Mouse (Mus musculus): ENCODE results near the gene Clic1. TPM values are rescaled to one million over a fixed set of nuclear protein-coding genes. Genes with fewer than 3 reads are reported as not detected.
A peak's percentile ranks its signal among the peaks of the same experiment; 100 is the strongest.
"Not testable (repeated sequence)": the region's sequence is repeated elsewhere in the genome, so short reads cannot be mapped to it uniquely, and the experiment has no call there.

Gene Clic1
- total RNA-seq, 4 experiments from 2014 or later = 21.6 to 33.8 (median 30.0) TPM

GRCm38 (mm10) chr17:35021163-35021808 lies 28.5 kb upstream of the Clic1 start:
- peak; percentile 91 for DNase-seq (ENCODE audit: low spot score)

GRCm38 (mm10) chr17:35021842-35022477 lies 27.8 kb upstream of the Clic1 start:
- peak; percentile 59 for DNase-seq (ENCODE audit: low spot score)

- no peak for DNase-seq (ENCODE audit: low spot score)
These were observed 27.2 kb upstream of the Clic1 start for GRCm38 (mm10) chr17:35022541-35023060.

GRCm38 (mm10) chr17:35023221-35023620 lies 26.5 kb upstream of the Clic1 start:
- no peak for DNase-seq (ENCODE audit: low spot score)

- no peak for DNase-seq (ENCODE audit: low spot score)
These were observed 26.0 kb upstream of the Clic1 start for GRCm38 (mm10) chr17:35023756-35024155.

GRCm38 (mm10) chr17:35024261-35024660 lies 25.5 kb upstream of the Clic1 start:
- no peak for DNase-seq (ENCODE audit: low spot score)

- DNase-seq (ENCODE audit: low spot score) = no peak
These were observed 24.9 kb upstream of the Clic1 start for GRCm38 (mm10) chr17:35024691-35025488.

GRCm38 (mm10) chr17:35026206-35026605 lies 23.6 kb upstream of the Clic1 start:
- no peak for DNase-seq (ENCODE audit: low spot score)

- DNase-seq (ENCODE audit: low spot score) = no peak
These were observed 22.3 kb upstream of the Clic1 start, which contains the start of gene Sapcd1 for GRCm38 (mm10) chr17:35027277-35028068. Sapcd1 (minus strand) TSS chr17:35028016.

- no peak for DNase-seq (ENCODE audit: low spot score)
These were observed 21.5 kb upstream of the Clic1 start for GRCm38 (mm10) chr17:35028315-35028714.

- DNase-seq (ENCODE audit: low spot score) = no peak
These were observed 19.9 kb upstream of the Clic1 start for GRCm38 (mm10) chr17:35029691-35030532.

- no peak for DNase-seq (ENCODE audit: low spot score)
These were observed 18.5 kb upstream of the Clic1 start for GRCm38 (mm10) chr17:35031272-35031671.

- no peak for DNase-seq (ENCODE audit: low spot score)
These were observed 17.9 kb upstream of the Clic1 start for GRCm38 (mm10) chr17:35031880-35032279.

GRCm38 (mm10) chr17:35032323-35032870 lies 17.4 kb upstream of the Clic1 start:
- DNase-seq (ENCODE audit: low spot score) = no peak

GRCm38 (mm10) chr17:35033703-35034102 lies 16.1 kb upstream of the Clic1 start:
- not testable (repeated sequence) for DNase-seq (ENCODE audit: low spot score)

GRCm38 (mm10) chr17:35034896-35035295 lies 14.9 kb upstream of the Clic1 start:
- DNase-seq (ENCODE audit: low spot score) = no peak

- no peak for DNase-seq (ENCODE audit: low spot score)
These were observed 10.5 kb upstream of the Clic1 start for GRCm38 (mm10) chr17:35039121-35039873.

- no peak for DNase-seq (ENCODE audit: low spot score)
These were observed 6.0 kb upstream of the Clic1 start for GRCm38 (mm10) chr17:35043794-35044193.
